Mouse (Mus musculus): ENCODE measurements around the gene Defb29.

Gene Defb29

DNA sequence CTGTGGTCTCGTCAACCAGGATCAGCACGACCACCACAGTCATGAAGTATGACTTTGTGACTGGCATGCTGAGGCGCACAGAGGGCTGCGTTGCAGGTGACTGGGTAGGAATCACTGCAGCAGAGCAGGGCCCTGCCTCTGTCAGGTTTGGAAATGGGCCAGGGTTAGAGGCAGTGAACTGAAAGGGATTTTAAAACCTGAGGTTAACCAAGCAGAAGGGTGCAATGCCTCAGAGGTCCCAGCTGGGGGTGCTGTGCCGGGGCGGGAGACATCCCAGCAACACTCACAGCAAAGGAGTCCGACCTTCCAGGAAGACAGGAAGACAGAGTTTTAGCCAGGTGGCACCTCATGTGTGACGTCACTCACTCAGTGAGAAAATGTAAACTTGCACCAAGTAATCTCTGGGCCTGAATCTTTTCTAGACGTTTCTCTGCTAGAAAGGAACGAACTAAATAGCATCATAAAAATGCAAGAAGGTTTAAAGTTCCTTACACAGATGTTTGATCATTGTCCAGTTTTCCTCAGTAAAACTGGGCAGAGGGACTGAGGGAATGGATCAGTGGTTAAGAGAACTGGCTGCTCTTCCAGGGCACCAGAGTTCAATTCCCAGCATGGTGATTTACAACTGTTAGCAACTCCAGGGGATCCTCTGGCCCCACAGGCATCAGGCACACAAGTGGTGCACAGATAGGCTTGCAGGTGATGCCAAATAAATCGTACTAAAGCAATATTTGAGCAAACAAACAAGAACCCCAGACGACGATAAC, at the start of gene Defb29:
Gene Defb29, minus strand, starts transcription at position 155 of the 767 bp plus-strand sequence.
- no peak for DNase-seq (ENCODE audit: low spot score)

GRCm38 (mm10) chr2:152589021-152589420, 49.1 kb upstream of the Defb29 start:
- no peak for DNase-seq (ENCODE audit: low spot score)

DNA sequence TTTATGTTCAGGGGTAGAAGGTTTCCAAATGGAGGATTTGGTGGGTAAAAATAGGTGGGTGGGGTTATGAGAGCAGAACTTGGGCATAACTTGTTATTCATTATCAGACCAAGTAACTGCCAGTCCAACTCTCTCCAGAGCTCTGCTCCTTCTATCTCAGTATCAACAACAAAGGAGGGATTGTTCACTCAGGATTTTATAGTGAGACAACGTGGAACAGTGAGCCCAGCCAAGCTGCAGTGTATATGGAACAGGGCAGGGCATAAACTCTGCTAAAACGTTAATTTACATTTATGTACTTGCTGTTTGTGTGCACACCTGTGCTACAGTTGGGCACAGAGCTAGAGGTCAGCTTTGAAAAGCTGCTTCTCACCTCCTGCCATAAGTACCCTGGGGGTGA, 48.6 kb upstream of the Defb29 start:
- no peak for DNase-seq (ENCODE audit: low spot score)

DNA sequence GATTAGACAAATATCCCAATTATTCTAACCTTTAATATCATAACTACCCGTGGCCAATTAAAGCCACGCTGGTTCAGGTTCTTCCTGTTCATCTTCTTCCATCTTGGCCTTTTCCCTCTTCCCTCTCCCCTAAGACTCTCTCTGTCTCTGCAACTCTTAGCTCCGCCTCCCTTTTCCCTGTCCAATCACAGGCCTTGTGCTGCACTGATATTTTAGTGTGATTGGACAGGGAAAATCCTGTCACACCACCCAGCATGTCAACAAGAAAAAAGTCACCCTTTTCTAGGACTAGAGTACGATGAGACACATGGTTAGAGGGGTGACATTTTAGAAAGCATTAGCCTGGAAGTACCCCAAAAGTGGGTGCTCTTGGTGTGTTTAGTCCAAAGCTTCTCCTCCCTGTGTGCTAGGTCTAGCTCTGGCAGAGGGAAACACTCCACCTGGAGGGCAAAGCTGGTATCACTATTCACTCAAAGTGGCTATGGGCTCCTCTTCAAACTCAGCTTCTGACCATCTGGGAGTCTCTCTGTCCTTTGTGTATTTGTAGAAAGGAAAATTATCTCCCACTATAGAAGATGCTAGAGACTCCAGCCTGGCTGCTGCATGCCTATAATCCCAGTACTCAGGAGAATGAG, 47.1 kb upstream of the Defb29 start:
- DNase-seq (ENCODE audit: low spot score) = no peak

GRCm38 (mm10) chr2:152580612-152581011, 40.7 kb upstream of the Defb29 start:
- no peak for DNase-seq (ENCODE audit: low spot score)

DNA sequence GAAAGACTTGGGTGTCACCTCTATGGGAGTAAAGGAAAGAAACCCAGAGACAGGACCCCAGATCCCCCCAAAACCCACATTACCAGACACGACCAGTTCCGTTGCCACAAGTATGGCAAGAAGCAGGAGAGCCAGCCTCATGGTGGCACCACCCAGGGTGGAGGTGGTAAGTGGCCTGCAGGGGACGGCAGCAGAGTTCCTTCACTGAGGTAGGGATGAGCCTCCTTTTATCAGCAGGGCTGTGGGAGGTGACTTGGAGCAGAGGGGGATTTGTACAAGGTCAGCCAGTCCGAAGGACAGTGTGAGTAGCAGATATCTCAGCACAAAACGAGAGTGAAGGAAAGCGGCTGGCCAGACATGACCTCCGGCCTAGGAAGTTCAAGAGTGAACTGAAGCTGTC, 40.2 kb upstream of the Defb29 start, which contains the start of gene Defb19:
Gene Defb19, minus strand, starts transcription at position 206 of the 400 bp plus-strand sequence.
- DNase-seq (ENCODE audit: low spot score) = no peak

- DNase-seq (ENCODE audit: low spot score) = no peak
Measured at GRCm38 (mm10) chr2:152573484-152573883, 33.6 kb upstream of the Defb29 start.

DNA sequence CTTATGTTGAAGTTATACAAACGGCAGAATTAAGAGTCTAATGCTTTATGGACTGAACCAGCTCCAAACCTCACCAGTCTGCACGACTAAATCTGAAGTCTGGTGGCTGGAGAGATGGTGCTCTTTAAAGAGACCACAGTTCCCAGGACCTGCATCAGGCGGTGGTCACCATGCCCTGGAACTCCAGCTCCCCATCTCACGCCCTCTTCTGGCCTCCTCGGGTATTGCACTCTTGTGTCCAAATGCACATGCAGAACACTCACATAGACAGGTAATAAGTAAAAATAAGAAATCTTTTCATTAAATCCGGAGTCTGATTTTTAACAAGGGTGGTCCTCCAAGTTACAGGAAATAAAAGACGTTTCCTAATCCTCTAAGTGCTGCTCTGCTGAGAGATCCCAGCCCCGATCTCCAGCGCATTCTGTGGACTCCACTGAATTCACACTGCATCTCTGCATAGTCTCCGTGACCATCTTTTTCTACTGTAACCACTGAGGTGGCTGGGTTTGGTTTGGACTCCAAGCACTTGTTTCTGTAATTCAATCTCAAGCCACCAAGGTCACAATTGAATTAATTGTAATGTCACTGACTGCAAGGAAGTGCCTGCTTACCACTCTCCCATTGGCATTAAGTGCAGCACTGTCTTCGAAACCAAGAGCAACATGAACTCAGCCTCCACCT, 32.4 kb upstream of the Defb29 start, which contains the start of gene Defb21:
Gene Defb21, plus strand, starts transcription at position 631 of the 681 bp plus-strand sequence.
- DNase-seq (ENCODE audit: low spot score) = no peak

DNA sequence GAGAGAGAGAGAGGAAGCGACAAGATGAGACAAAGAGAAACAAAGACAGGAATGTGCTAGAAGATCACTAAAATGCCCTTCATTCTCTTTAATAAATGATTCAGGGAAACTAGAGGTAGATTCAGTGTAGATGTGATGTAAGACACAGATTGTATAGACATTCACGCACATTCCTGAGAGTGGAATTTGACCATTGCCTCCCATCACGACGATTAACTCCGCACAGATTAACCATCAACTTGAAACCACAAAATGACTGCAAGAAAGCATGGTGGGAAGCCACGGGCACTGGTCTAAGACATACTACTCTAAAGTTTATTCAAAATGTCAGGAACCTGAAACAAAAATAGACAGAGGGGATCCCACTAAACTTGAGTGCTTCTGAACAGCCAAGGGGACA, 30.4 kb upstream of the Defb29 start:
- DNase-seq (ENCODE audit: low spot score) = no peak

GRCm38 (mm10) chr2:152569881-152570280, 30.0 kb upstream of the Defb29 start:
- DNase-seq (ENCODE audit: low spot score) = no peak

- DNase-seq (ENCODE audit: low spot score) = no peak
Measured at GRCm38 (mm10) chr2:152569038-152569437, 29.1 kb upstream of the Defb29 start, which contains the start of gene Gm17416. Gene Gm17416, plus strand, starts transcription at chr2:152569338.

- DNase-seq (ENCODE audit: low spot score) = no peak
Measured at GRCm38 (mm10) chr2:152556655-152557054, 16.8 kb upstream of the Defb29 start.

DNA sequence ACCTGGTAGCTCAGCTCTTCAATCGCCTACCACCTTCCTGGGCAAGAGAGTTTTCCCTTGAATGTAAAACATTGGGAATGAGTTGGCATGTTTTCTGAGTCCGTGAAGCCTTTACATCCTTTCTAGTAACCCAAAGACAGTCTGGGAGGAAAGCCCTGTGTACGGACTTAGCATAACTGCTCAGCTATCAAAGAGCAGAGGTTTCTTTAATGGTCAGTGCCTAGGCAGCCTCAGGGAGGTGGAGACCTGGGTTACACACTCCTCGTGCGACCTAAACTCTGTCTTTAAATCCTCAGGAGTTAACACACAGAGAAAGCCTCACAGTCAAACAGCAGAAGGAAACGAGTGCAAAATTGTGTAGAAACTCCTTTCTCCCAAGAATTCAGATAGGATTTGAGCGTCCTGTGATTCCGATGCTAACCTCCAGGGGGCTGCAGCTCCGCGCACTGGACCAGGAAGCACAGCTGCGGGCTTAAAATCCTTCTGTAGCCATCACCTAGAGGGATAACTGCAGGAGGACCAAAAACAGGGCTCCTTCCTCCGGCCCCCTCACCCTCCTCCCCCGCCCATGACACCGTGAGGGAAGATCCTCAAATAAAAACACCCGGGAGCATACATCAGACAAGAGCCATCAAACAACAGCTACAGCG, 14.0 kb upstream of the Defb29 start:
- DNase-seq (ENCODE audit: low spot score) = peak; percentile 48

- no peak for DNase-seq (ENCODE audit: low spot score)
Measured at GRCm38 (mm10) chr2:152548124-152548523, 8.2 kb upstream of the Defb29 start.

- DNase-seq (ENCODE audit: low spot score) = peak; percentile 41
Measured at GRCm38 (mm10) chr2:152544691-152545090, 4.8 kb upstream of the Defb29 start.

- no peak for DNase-seq (ENCODE audit: low spot score)
Measured at GRCm38 (mm10) chr2:152543478-152543877, 3.6 kb upstream of the Defb29 start.

GRCm38 (mm10) chr2:152542897-152543296, 3.0 kb upstream of the Defb29 start:
- DNase-seq (ENCODE audit: low spot score) = no peak

GRCm38 (mm10) chr2:152541979-152542378, 2.1 kb upstream of the Defb29 start:
- DNase-seq (ENCODE audit: low spot score) = no peak

DNA sequence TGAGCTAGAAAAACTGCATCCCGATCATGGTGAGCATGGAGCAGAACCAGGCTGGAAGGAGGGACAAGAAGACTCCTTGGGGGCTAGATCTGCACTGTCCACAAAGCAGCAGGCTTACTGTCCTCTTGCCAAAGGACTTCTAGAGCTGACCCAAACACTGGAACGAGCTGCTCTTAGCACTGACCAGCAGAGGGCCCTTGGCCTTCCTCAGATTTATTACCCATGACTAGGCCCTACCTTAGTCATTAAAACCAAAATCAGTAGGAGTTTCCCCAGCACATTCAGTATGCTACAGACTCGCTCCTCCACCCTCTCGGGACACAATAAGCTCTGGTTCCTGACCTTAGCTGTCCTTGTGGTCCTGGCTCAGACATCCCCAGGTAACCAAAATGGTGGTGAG, 21.9 kb downstream of the Defb29 start, which contains the start of gene Defb28:
Gene Defb28, plus strand, starts transcription at position 275 of the 400 bp plus-strand sequence.
- DNase-seq (ENCODE audit: low spot score) = no peak

DNA sequence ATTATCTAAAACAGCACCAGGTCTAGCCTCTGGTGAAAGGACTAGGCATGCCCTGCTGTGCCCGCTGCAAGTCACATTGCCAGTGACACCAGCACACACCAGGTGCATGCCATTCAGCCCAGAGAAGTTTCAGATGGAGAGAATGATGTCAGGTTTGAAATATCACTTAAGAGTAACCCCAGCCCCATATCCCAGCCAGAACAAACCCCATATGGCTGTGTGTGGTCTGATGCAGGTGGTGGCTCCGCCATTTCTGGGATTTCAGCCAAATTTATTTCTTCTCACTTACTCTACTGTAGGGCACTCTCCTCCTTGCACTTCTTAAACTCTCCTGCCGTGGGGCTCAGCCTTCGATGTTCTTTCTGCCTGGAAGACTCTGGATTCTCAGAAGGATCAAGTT, 23.8 kb downstream of the Defb29 start:
- no peak for DNase-seq (ENCODE audit: low spot score)

GRCm38 (mm10) chr2:152511592-152511991, 28.3 kb downstream of the Defb29 start, which contains the start of gene Defb26:
Gene Defb26, minus strand, starts transcription at chr2:152511692.
- no peak for DNase-seq (ENCODE audit: low spot score)

GRCm38 (mm10) chr2:152503950-152504349, 35.9 kb downstream of the Defb29 start:
- no peak for DNase-seq (ENCODE audit: low spot score)

Measured in MN1 (cell line).